Mouse (Mus musculus): ENCODE results near the gene Pkd1.

GRCm38 (mm10) chr17:24557091-24557490 lies 7.5 kb downstream of the Pkd1 start:
- TF ChIP-seq CTCF (IDR thresholded peaks at IDR 0.05; ENCODE audit: extremely low read depth, insufficient read depth, low read length) (no peak), POLR2A (IDR thresholded peaks at IDR 0.05; ENCODE audit: extremely low read depth, insufficient read depth, low read length) (no peak)

Measured in cortical plate, adult 2 months (tissue).